Mouse (Mus musculus): ENCODE results near the gene Nolc1. TPM values are rescaled to one million over a fixed set of nuclear protein-coding genes. Genes with fewer than 3 reads are reported as not detected.
A peak's percentile ranks its signal among the peaks of the same experiment; 100 is the strongest.

The Nolc1 gene
- polyA plus RNA-seq, 1 experiment from 2014 or later: 93.5 TPM

DNA sequence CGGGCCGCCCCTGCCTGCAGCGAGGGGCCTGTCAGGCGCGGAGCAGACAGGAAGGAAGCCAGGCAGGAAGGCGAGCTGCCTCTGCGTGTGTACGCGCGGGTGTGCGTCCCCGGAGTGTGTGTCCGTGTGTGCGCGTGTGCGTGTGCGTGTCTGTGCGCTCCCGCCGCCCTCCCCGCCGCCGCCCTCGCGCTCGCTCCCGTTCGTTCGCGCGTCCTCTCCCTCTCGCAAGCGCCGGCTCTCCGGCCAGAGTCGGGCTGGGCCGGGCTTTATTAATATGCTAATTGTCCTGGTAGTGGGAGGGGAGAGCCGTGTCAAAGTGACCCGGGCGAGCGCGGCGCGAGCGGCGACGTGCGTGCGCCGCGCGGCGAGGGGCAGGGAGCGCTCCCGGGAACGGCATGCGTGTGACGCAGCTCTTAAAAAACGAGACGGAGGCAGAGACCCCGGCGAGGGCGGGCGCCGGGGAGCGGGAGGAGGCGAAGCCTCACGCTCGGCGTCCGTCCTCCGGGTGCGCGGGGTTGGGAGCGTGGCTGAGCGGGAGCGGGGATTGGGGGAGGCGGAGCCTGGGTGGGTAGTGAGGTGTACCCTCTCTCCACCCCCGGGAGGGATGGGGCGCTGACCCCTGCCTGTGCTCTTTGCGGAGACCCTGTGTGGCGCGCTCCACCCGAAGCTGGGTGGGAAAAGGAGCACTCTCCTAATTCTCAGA, 30.5 kb upstream of the Nolc1 start, which contains the start of gene Ldb1:
TSS of gene Ldb1 (minus strand) at position 222 of the 703 bp plus-strand sequence.
- Histone ChIP-seq H3K4me3 (peak within 1 kb of the TSS; percentile 97), H3K27me3 (no peaks in the 10 kb centered on the region), H3K27ac (peak within 1 kb of the TSS; percentile 99), H3K9me3 (no peaks in the 10 kb centered on the region), H3K9ac (peak within 1 kb of the TSS; percentile 98), H3K36me3 (no peaks in the 10 kb centered on the region), H3K4me1 (peaks cover 54% of the 10 kb centered on the region), H3K4me2 (replicated peaks) (peak within 1 kb of the TSS; percentile 100)
- under 1% methylated on average over 80 of the region's 84 CpGs for WGBS
- ATAC-seq (ENCODE audit: low FRiP score, low read depth): peak; percentile 71

DNA sequence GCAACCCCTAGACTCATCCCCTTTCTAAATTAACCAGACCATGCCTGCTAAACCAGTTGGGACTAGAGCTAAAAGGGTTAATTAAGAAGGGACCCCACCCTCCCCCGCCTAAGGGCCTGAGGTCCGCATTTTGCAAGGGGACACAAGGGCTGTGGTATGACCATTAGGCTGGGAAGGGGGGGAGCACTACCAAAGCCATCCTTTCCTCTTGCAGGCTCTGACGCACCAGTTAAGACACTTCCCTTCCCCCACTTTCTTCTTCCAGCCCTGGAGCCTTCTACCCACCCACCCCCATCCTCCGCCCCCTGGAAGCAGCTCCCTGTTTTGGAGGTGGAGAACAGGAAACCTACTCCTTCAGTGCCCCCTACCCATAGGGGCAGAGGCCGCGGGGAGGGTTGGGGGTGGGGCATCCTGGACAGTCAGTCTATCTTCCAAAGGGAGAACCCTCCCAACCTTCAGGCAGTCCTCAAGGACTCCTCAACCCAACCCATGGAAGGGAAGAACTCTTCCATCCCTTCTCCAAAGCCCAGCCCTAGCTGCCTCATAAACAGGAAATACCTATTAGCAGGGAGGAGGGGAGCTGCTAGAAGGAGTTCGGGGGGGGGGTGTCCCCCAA, 29.9 kb upstream of the Nolc1 start:
- Histone ChIP-seq H3K9me3 (no peaks in the 10 kb centered on the region), H3K36me3 (no peaks in the 10 kb centered on the region), H3K4me2 (replicated peaks) (peak overlapping the region; percentile 100), H3K4me3 (peak overlapping the region; percentile 97), H3K9ac (peak overlapping the region; percentile 98), H3K27ac (peak overlapping the region; percentile 99), H3K27me3 (no peaks in the 10 kb centered on the region), H3K4me1 (peaks cover 48% of the 10 kb centered on the region)
- ATAC-seq (ENCODE audit: low FRiP score, low read depth): peak; percentile 37
- WGBS: 3% methylated on average over 7 of the region's 7 CpGs

DNA sequence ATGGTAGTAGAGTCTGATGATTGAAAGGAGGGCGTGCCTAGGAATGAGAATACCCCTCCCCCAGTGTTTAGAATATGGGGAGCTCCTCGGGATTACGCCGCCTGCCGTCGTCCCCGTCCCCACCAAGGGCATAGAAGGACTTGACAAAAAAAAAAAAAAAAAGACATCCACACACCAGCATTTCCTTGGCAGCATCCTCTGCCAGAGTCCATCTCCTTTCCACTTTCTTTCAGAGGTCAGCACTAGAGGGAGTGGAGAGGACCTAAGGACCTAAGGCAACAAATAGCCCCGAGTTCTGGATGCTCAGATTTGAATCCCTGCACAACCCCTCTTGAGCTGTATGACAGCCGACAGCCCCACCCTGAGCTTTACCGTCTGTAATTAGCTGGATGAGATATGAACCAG, 29.0 kb upstream of the Nolc1 start:
- H3K4me2 ChIP-seq (replicated peaks): peak overlapping the region; percentile 100
- H3K4me3 ChIP-seq: peak overlapping the region; percentile 97; the same call in 1 of the 2 replicates
- H3K9ac ChIP-seq: no peak overlapping the region
- WGBS: 8% methylated on average over 10 of the region's 10 CpGs
- H3K27ac ChIP-seq: no peak overlapping the region
- peaks cover 40% of the 10 kb centered on the region for H3K4me1 ChIP-seq
- H3K27me3 ChIP-seq: no peaks in the 10 kb centered on the region
- ATAC-seq (ENCODE audit: low FRiP score, low read depth): no peak
- no peaks in the 10 kb centered on the region for H3K36me3 ChIP-seq
- no peaks in the 10 kb centered on the region for H3K9me3 ChIP-seq

DNA sequence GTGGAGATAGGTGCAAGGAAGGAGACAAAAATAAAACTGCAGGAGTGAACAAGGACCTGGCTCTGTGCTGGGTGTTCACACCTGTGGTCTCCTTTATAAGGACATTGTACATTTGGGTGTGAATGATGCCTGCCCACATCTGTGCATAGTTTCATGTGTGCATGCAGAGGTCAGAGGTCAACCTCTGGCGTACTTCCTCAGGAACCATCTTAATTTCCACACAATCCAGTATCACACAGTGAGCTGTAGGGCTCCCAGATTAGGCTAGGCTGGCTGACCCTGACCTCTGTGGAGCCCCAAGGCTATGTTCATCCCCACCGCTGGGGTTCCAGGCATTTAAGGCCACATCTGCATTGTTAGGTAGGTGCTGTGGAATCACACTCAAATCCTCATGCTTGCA, 28.2 kb upstream of the Nolc1 start:
- Histone ChIP-seq H3K9me3 (no peaks in the 10 kb centered on the region), H3K4me3 (no peak overlapping the region), H3K27ac (0 out of 2 replicates have a peak overlapping the region, but pooled peaks have one; percentile 33), H3K4me1 (peaks cover 32% of the 10 kb centered on the region), H3K27me3 (no peaks in the 10 kb centered on the region), H3K36me3 (no peaks in the 10 kb centered on the region), H3K4me2 (replicated peaks) (no peak overlapping the region), H3K9ac (no peak overlapping the region)
- WGBS: 29% methylated on average over 2 of the region's 2 CpGs
- no peak for ATAC-seq (ENCODE audit: low FRiP score, low read depth)

GRCm38 (mm10) chr19:46049129-46049528, 26.5 kb upstream of the Nolc1 start:
- no peaks in the 10 kb centered on the region for H3K9me3 ChIP-seq
- H3K4me1 ChIP-seq: peaks cover 15% of the 10 kb centered on the region
- 61% methylated on average over 4 of the region's 4 CpGs for WGBS
- H3K36me3 ChIP-seq: no peaks in the 10 kb centered on the region
- no peak overlapping the region for H3K9ac ChIP-seq
- no peaks in the 10 kb centered on the region for H3K27me3 ChIP-seq
- no peak overlapping the region for H3K27ac ChIP-seq
- no peak for ATAC-seq (ENCODE audit: low FRiP score, low read depth)
- H3K4me2 ChIP-seq (replicated peaks): no peak overlapping the region
- H3K4me3 ChIP-seq: no peak overlapping the region

DNA sequence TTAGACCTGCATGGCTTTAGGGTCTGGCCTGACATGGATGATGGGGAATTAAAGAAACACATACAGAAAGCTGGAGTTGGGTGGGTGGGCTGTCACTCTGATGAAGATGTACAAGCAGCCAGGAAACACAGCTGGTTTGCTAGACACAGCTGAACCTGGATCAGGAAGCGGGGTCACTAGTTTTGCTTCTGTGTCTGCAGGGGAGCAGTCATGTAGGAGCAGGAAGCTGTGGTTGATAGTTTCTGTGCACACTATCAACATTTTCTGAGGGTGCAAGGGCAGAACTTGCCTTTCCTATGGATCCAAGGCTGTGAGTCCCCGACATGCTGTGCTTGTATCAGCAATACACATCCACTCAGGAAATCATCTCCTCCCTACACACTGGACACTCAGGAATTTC, 25.2 kb upstream of the Nolc1 start:
- no peak overlapping the region for H3K4me2 ChIP-seq (replicated peaks)
- H3K4me3 ChIP-seq: no peak overlapping the region
- H3K36me3 ChIP-seq: no peaks in the 10 kb centered on the region
- peaks cover 14% of the 10 kb centered on the region for H3K4me1 ChIP-seq
- 82% methylated on average over 2 of the region's 2 CpGs for WGBS
- no peak for ATAC-seq (ENCODE audit: low FRiP score, low read depth)
- H3K9ac ChIP-seq: no peak overlapping the region
- no peaks in the 10 kb centered on the region for H3K27me3 ChIP-seq
- H3K9me3 ChIP-seq: no peaks in the 10 kb centered on the region
- H3K27ac ChIP-seq: no peak overlapping the region

DNA sequence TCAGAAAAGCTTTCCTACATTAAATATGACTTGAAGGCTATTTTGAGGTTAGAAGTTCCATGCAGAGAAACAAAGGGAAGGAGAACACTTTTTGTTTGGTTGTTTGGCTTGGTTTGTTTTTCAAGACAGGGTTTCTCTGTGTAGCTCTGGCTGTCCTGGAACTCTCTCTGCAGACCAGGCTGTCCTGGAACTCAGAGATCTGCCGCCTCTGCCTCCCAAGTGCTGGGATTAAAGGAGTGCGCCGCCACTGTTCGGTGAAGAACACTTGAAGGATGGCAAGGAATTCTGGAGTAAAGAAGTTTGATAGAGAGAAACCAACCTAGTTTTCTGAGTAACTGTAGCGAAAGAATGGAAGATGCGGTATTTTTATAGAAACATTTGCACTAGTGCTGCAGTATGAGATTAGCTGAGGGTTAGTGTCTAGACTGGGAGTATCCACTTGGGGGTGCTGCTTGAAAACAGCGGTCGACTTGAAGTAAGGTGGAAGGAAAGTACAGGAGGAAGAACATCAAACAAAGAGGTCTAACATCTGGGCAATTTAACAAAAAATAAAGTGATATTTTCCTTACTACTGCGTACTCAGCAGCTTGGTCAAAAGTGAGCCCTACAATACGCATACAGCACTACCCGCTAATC, 19.8 kb upstream of the Nolc1 start:
- WGBS: 2% methylated on average over 11 of the region's 11 CpGs
- H3K27ac ChIP-seq: peak overlapping the region; percentile 96
- H3K9ac ChIP-seq: peak overlapping the region; percentile 85

GRCm38 (mm10) chr19:46056388-46056946, 19.2 kb upstream of the Nolc1 start:
- peak overlapping the region; percentile 85 for H3K9ac ChIP-seq
- H3K9me3 ChIP-seq: no peaks in the 10 kb centered on the region

More for the DNA sequence above, 19.8 kb upstream of the Nolc1 start:
- Histone ChIP-seq H3K4me1 (peaks cover 17% of the 10 kb centered on the region), H3K9me3 (no peaks in the 10 kb centered on the region), H3K4me2 (replicated peaks) (peak overlapping the region; percentile 59), H3K27me3 (no peaks in the 10 kb centered on the region), H3K36me3 (no peaks in the 10 kb centered on the region), H3K4me3 (peak overlapping the region; percentile 87)
- peak; percentile 83 for ATAC-seq (ENCODE audit: low FRiP score, low read depth)

GRCm38 (mm10) chr19:46056947-46057607, 18.6 kb upstream of the Nolc1 start:
- no peaks in the 10 kb centered on the region for H3K9me3 ChIP-seq
- H3K4me3 ChIP-seq: peak overlapping the region; percentile 87
- peak overlapping the region; percentile 96 for H3K27ac ChIP-seq
- peaks cover 9% of the 10 kb centered on the region for H3K36me3 ChIP-seq
- WGBS: under 1% methylated on average over 42 of the region's 42 CpGs
- peak; percentile 66 for ATAC-seq (ENCODE audit: low FRiP score, low read depth)
- H3K4me1 ChIP-seq: peaks cover 17% of the 10 kb centered on the region
- no peaks in the 10 kb centered on the region for H3K27me3 ChIP-seq
- H3K4me2 ChIP-seq (replicated peaks): peak overlapping the region; percentile 77
- H3K9ac ChIP-seq: peak overlapping the region; percentile 85

More at GRCm38 (mm10) chr19:46056388-46056946, 19.2 kb upstream of the Nolc1 start:
- ATAC-seq (ENCODE audit: low FRiP score, low read depth): peak; percentile 96
- Histone ChIP-seq H3K4me3 (peak overlapping the region; percentile 87), H3K27ac (peak overlapping the region; percentile 96), H3K4me2 (replicated peaks) (peak overlapping the region; percentile 77), H3K27me3 (no peaks in the 10 kb centered on the region), H3K4me1 (peaks cover 17% of the 10 kb centered on the region), H3K36me3 (peaks cover 3% of the 10 kb centered on the region; the same call in 1 of the 2 replicates)
- under 1% methylated on average over 52 of the region's 52 CpGs for WGBS

- Histone ChIP-seq H3K27me3 (no peaks in the 10 kb centered on the region), H3K36me3 (peaks cover 23% of the 10 kb centered on the region), H3K27ac (no peak overlapping the region), H3K9me3 (no peaks in the 10 kb centered on the region), H3K4me1 (peaks cover 17% of the 10 kb centered on the region), H3K4me2 (replicated peaks) (peak overlapping the region; percentile 77; the same call in 1 of the 2 replicates), H3K9ac (no peak overlapping the region), H3K4me3 (0 out of 2 replicates have a peak overlapping the region, but pooled peaks have one; percentile 87)
- no peak for ATAC-seq (ENCODE audit: low FRiP score, low read depth)
- WGBS: 96% methylated on average over 7 of the region's 7 CpGs
Observed at GRCm38 (mm10) chr19:46058466-46058865, 17.2 kb upstream of the Nolc1 start.

- 50% methylated on average over 6 of the region's 6 CpGs for WGBS
- H3K27me3 ChIP-seq: no peaks in the 10 kb centered on the region
- H3K27ac ChIP-seq: no peak overlapping the region
- ATAC-seq (ENCODE audit: low FRiP score, low read depth): no peak
- H3K4me1 ChIP-seq: peaks cover 14% of the 10 kb centered on the region
- no peak overlapping the region for H3K9ac ChIP-seq
- no peaks in the 10 kb centered on the region for H3K9me3 ChIP-seq
- H3K4me2 ChIP-seq (replicated peaks): no peak overlapping the region
- peaks cover 47% of the 10 kb centered on the region for H3K36me3 ChIP-seq
- H3K4me3 ChIP-seq: no peak overlapping the region
Observed at GRCm38 (mm10) chr19:46060845-46061244, 14.8 kb upstream of the Nolc1 start.
